Mouse (Mus musculus) thymus, postnatal 14 days (tissue): ENCODE measurements around the gene Fbxo45.
A peak's percentile ranks its signal among the peaks of the same experiment; 100 is the strongest.

Source experiments
- DNase-seq: peaks from one replicate; pipeline ENCODE4 v3.0.0; 2021

Gene Fbxo45

DNA sequence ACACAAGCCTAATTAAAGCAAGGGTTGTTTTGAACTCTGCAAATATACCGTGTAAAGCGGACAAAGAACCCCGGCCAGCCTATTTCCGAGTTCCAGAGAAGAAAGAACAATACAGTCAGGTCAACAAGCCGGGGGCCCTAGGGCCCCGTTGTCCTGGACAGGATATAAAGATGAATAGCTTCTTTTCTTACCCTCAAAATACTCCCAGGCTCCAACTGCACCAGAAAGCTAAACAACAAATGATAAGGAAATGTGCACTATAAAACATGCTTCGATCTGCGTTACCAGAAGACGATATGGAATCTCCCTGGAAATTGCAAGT is 46.0 kb downstream of the Fbxo45 start:
- no peak for DNase-seq

DNA sequence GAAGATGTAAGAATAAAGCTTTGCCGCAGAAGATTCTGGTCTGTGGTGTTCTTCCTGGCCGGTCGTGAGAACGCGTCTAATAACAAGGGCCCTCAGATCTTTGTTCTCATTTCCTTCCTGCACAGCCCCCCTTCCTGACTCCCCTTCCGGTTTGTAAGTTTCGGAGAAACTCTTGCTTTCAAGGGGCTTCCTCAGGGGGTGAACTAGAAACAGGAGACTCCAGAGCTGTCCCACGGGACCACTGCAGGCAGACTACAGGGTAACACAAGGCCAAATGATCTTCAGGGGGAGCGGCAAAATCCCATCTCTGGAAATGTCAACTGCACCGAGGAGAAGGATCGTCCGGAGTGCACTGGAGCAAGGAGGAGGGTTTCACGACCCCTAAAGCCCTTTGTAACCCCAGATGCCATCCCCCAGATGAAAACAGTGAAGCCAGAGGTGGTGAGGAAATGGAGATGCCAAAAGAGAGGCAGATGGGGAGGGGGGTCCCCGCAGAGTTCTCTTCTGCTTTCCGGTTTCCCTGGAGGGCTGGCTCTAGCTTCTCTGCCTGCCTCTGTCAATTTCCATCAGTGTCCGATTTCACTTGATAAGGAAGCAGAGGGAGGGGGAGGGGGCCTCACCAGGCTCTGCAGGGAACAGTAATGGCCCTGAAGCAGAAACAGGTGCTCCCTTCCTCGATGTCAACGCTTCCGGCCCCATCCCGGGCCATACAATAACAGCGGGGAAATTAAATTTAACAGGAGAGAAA is 46.5 kb downstream of the Fbxo45 start:
- DNase-seq: peak; percentile 60

DNA sequence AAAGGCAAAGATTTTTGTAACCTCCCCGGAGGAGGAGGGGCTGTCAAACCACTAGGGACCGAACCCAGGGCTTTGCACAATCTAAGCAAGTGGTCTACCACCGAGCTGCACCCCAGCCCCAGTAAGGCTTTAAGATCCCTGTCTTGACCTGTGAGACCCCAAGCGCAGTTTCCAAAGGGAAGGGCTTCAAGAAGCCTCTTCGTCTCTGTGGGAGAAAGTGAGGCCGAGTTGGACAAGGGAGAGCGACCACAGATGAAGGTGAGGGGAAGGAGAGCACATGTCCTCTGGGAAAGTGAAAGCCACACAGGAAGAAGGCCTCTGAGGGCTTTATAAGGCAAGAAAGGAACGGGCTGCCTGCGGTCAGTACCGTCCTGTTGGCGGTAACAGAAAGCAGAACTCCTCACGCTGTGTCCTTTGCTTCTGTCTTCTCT is 56.9 kb downstream of the Fbxo45 start:
- DNase-seq: no peak

DNA sequence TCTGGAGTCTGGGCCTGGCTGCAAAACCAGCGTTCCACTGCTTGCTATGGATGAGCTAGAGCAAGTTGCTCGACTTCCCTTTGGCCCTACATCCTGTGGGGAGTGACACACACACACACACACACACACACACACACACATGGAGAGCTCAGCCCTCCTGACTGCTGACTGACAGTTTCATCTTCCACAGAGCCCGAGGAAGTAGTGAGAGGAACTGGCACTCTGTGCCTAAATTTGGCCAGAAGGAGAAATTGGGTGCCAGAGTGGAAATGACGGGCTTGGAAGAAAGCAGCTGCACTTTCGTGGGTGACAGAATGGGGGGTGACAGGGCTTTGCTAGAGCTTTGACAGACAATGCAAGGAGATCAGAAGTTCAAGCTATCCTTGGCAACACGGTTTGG is 57.8 kb downstream of the Fbxo45 start:
- DNase-seq: peak; percentile 53

GRCm38 (mm10) chr16:32186056-32186455 is 60.9 kb downstream of the Fbxo45 start:
- DNase-seq: no peak
